Mouse (Mus musculus) cerebellum, postnatal 4 days (tissue): ENCODE results near the gene Cpn1.

Experiments
- DNase-seq, 2 experiments: peaks; one replicate each; pipeline ENCODE4 v3.0.0; 2022; ENCODE audit warnings: low spot score in 2 of 2, mixed read lengths in 1 of 2

Cpn1 gene

GRCm38 (mm10) chr19:43986069-43986794 is at the start of gene Cpn1:
Gene Cpn1, minus strand, starts transcription at chr19:43986556.
- DNase-seq, result no peak

GRCm38 (mm10) chr19:44033396-44033795 is 47.0 kb upstream of the Cpn1 start:
- DNase-seq, result no peak

- no peak for DNase-seq
These were observed 45.8 kb upstream of the Cpn1 start for GRCm38 (mm10) chr19:44032046-44032744.

GRCm38 (mm10) chr19:44030024-44030423 is 43.7 kb upstream of the Cpn1 start:
- no peak for DNase-seq

DNA sequence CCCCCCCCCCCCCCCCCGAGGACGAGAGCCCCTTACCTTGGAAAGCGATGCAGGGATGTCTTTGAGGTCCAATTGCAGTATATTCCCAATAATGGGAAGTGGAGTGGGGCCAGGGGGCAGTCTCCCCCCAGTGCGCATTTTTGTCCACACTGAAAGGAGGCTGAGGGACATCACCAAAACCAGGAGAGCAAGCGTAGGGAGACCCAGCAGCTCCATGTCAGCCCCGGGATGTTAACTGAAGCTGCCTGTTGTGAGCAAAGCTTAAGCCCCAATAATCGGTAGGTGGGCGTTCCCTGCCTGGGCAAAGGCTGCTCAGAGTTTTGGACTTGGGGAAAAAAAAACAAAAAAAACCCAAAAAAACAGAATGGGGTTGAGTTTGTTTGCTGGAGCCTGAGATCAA is 42.6 kb upstream of the Cpn1 start, which contains the start of gene Cyp2c23:
Gene Cyp2c23, minus strand, starts transcription at position 237 of the 400 bp plus-strand sequence.
- DNase-seq, result no peak

- DNase-seq, result no peak
These were observed 40.7 kb upstream of the Cpn1 start for GRCm38 (mm10) chr19:44026956-44027530.

- DNase-seq, result no peak
These were observed 38.7 kb upstream of the Cpn1 start for GRCm38 (mm10) chr19:44024921-44025585.

DNA sequence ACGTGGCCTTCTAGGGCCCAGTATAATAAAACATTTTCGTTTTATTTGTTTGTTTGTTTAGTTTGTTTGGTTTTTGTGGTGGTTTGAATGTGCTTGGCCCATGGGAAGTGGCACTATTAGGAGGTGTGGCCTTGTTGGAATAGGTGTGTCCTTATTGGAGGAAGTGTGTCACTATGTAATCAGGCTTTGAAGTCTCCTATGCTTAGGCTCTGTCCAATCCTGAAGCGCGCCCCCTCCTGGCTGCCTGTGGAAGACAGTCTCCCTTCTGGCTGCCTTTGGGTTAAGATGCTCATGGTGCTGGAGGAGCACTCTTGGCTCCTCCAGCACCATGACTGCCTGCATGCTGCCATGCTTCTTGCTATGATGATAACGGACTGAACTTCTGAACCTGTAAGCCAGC is 36.7 kb upstream of the Cpn1 start:
- DNase-seq, result no peak

DNA sequence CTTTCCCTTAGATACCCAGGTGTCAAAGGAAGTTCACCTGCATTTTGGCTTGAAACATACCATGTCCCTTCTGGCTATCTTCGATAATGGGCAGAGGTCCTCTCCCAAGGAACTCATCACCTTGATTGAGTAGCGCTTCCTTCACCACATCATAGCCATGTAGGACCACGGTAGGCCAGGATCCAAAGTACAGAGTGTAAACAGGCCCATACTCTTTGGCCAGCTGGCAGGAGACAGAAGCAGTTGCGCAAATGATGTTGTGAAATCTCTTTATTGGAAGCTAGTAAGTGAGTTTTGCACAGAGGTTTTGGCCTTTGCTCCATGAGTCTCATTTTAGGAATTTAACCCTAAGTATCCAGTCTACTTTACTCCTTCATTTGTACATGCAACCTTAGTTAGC is 35.1 kb upstream of the Cpn1 start:
- DNase-seq, result no peak

- no peak for DNase-seq
These were observed 33.4 kb upstream of the Cpn1 start for GRCm38 (mm10) chr19:44019739-44020138.

GRCm38 (mm10) chr19:44013862-44014261 is 27.5 kb upstream of the Cpn1 start:
- no peak for DNase-seq

- no peak for DNase-seq
These were observed 22.4 kb upstream of the Cpn1 start for GRCm38 (mm10) chr19:44008784-44009183.

GRCm38 (mm10) chr19:44007186-44007585 is 20.8 kb upstream of the Cpn1 start:
- no peak for DNase-seq

DNA sequence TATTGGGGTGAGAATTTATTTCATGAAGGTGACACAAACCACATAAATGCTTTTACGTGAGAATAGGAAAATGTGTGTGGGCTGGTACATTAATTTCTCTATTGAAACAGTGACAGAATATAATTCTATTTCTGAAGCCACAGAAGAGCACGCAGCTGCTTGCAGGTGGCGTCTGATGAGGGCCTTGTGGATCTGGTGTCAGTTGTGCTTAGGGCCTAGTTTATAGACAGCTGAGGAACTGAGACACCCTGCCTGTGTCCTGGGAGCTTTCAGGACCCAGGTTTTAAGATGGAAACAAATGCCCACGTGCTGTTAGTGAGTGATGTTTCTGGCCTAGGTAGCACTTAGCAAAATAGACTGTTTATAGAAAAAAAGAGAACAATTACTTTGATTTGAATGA is 18.7 kb upstream of the Cpn1 start:
- no peak for DNase-seq

- no peak for DNase-seq
These were observed 17.9 kb upstream of the Cpn1 start for GRCm38 (mm10) chr19:44004261-44004660.

DNA sequence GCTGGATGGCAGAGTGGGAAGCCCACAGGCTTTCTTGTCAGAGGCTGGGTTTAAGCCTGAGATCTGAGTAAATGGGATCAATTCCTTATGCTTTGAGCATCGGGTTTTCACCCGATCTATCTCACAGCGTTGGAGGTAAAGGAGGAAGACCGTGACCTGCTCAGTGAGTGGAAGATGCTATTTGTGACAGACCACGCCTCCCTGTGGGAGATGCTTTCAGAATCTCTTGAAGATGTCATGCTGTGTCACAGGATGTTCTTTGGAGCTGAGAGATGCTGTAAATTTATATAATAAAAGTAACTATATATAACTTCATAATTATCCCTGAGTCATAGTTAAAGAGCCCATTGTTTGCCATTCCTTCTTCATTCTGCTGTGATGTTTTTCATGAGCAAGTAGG is 14.4 kb upstream of the Cpn1 start:
- no peak for DNase-seq

- no peak for DNase-seq
These were observed 13.7 kb upstream of the Cpn1 start for GRCm38 (mm10) chr19:44000061-44000460.

GRCm38 (mm10) chr19:43998802-43999527 is 12.6 kb upstream of the Cpn1 start:
- no peak for DNase-seq

DNA sequence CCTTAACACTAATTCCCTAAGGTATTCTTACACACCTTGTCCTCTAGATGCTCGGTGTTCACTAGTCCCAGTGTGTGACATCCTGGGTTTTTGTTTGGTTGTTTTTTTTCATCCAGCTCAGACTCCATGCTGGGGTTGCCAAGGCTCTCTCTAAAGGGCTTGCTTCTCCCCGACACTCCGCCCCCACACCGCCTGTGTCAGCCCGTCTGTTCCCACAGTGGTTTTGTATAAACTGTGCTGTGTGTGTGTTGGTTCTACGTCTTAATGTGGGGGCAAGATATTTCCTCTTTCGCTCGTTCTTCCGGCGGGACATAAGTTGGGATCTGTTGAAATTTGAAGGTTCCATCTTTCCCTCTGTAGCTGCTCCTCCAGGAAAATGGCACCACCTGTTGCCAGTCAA is 11.7 kb upstream of the Cpn1 start:
- DNase-seq, result no peak

DNA sequence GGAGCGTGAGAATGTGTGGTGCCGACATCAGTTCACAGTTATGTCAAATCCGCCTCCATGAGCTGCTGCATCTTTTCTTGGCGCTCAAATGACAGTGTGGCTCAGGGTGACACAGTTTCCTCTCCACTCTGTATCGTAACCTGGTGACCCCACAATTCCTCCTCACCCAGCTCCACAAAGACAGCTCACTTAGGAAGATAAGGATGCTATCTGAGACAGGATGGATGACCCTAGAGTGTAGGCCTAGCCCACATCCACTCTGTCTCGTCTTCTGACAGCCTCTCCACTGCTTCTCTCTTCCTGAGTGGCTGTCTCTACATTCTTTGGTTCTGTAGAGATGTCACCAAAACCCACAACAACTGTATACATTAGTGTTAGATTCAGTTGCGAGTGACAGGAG is 9.1 kb upstream of the Cpn1 start:
- no peak for DNase-seq

DNA sequence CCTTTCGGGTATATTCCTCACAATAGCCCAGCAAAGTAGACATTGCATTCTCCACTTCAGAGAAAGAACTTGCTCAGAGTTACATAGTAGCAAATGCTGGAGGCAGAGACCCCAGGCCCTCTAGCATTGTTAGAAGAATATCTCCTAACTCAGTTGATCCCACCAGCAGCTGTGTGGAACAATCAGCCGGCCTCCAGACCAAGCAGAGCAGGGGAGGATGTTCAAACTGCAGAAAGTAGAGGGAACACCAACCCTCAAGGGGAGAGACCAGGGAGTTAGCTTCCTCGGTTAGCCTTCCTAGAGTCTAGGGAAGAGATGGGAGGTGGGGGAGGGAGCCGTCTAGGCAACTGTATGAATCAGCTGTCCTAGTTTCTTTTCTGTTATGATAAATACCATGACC is 6.1 kb upstream of the Cpn1 start:
- no peak for DNase-seq

GRCm38 (mm10) chr19:43990362-43990761 is 4.0 kb upstream of the Cpn1 start:
- DNase-seq, result no peak
